Mouse (Mus musculus): Measurements from ENCODE around the gene Fam57a. TPM values are rescaled to one million over a fixed set of nuclear protein-coding genes. Genes with fewer than 3 reads are reported as not detected.

Fam57a gene
- polyA plus RNA-seq (2012; fragmentation: generic; extraction: Trizol), result 21.4 TPM
- long read RNA-seq, experiment 1, transcript Fam57a-201 (5 exons, 2,130 nt), result major isoform, 18 of 21 reads
- long read RNA-seq, experiment 1, partial matches to known transcripts, result 0 of 21 reads
- long read RNA-seq, experiment 1, other reads (novel, unspliced or antisense), result 3 of 21 reads
- long read RNA-seq, experiment 2, transcript Fam57a-201 (5 exons, 2,130 nt), result major isoform, 75 of 86 reads
- long read RNA-seq, experiment 2, partial matches to known transcripts, result 7 of 86 reads
- long read RNA-seq, experiment 2, other reads (novel, unspliced or antisense), result 3 of 86 reads

DNA sequence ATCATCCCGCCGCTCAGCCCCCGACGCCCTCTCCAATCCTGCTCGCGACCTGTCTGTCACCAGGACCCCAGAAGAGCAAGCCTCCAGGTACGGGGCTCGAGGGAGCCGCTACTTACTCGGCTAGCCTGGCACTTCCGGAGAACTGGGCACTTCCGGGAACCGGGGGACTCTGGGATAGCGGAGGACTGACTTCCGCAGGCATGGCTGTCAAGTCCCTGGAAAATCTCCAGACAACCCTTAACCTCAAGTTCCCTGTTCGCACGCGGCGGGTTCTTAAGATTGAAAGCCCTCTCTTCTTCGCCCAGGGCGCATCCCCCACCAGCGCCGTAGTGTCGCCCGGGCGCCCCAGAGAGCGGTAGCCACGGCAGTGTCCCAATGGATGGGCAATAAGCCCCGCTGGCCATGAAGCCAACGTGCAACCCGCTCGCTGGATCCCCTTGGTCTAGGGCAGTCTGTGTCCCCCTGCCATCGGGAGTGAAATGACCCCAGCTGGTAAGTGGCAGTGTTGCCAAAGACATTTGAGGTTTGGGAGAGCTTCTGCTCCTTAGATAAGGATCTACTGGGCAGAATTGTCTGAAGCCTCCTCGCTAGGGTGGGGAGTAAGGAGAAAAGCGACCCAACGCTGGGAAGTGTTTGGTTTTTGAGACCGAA, at the start of gene Fam57a, which contains the start of gene Vps53:
Gene Fam57a, plus strand, starts transcription at position 177 of the 651 bp plus-strand sequence.
Gene Vps53, minus strand, starts transcription at position 153 of the 651 bp plus-strand sequence.
- Histone ChIP-seq H3K79me2 (ENCODE audit: control insufficient read depth, insufficient read depth) (peaks cover 47% of the 10 kb centered on the region), H3K36me3 (ENCODE audit: control insufficient read depth, insufficient read depth) (peaks cover 3% of the 10 kb centered on the region), H3ac (ENCODE audit: control insufficient read depth, insufficient read length, low read depth) (peak within 1 kb of the TSS; percentile 84), H3K79me3 (ENCODE audit: low read depth) (peaks cover 8% of the 10 kb centered on the region), H3K4me3 (ENCODE audit: insufficient read depth, poor library complexity, severe bottlenecking) (peak within 1 kb of the TSS; percentile 95), H3K27me3 (ENCODE audit: control insufficient read depth, insufficient read depth, insufficient read length) (no peaks in the 10 kb centered on the region)
- TF ChIP-seq MAX (IDR thresholded peaks at IDR 0.05) (peak; percentile 84), CEBPB (IDR thresholded peaks at IDR 0.05; ENCODE audit: low read depth) (no peak)

DNA sequence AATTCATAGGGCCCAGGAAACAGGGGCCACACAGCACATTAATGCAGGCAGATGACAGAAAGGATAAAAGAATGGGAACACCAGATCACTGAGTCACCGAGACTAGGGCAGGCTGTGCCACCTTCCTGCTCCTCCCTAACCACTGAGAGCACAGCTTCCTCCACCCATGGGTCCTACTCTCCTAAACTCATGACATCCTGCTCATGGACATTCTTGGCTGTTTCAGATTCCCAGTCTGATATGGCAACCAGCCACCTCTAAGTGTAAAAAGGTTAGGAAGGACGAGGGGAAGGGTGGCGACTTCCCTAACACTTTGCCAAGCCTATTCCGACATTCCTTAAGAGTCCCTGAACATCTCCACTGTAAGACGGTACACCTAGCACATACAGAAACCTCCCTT, 48.6 kb upstream of the Fam57a start:
- Histone ChIP-seq H3K36me3 (ENCODE audit: control insufficient read depth, insufficient read depth) (peaks cover 23% of the 10 kb centered on the region), H3ac (ENCODE audit: control insufficient read depth, insufficient read length, low read depth) (no peak overlapping the region), H3K27me3 (ENCODE audit: control insufficient read depth, insufficient read depth, insufficient read length) (no peaks in the 10 kb centered on the region), H3K4me3 (ENCODE audit: insufficient read depth, poor library complexity, severe bottlenecking) (no peak overlapping the region), H3K79me2 (ENCODE audit: control insufficient read depth, insufficient read depth) (no peaks in the 10 kb centered on the region), H3K79me3 (ENCODE audit: low read depth) (no peaks in the 10 kb centered on the region)
- TF ChIP-seq MYOD1 (IDR thresholded peaks at IDR 0.05; ENCODE audit: control insufficient read depth, insufficient read length, low read depth), result no peak
- TF ChIP-seq CTCF (IDR thresholded peaks at IDR 0.05; ENCODE audit: control insufficient read depth, insufficient read depth, insufficient read length), result no peak
- TF ChIP-seq FOSL1 (IDR thresholded peaks at IDR 0.05; ENCODE audit: insufficient read depth, low read length, poor library complexity, severe bottlenecking), result no peak
- TF ChIP-seq USF1 (IDR thresholded peaks at IDR 0.05; ENCODE audit: low read depth), result no peak
- peak; percentile 54 for TF ChIP-seq MAX (IDR thresholded peaks at IDR 0.05)
- TF ChIP-seq MYOG (IDR thresholded peaks at IDR 0.05; ENCODE audit: control insufficient read depth, extremely low read depth, insufficient read length), result no peak

DNA sequence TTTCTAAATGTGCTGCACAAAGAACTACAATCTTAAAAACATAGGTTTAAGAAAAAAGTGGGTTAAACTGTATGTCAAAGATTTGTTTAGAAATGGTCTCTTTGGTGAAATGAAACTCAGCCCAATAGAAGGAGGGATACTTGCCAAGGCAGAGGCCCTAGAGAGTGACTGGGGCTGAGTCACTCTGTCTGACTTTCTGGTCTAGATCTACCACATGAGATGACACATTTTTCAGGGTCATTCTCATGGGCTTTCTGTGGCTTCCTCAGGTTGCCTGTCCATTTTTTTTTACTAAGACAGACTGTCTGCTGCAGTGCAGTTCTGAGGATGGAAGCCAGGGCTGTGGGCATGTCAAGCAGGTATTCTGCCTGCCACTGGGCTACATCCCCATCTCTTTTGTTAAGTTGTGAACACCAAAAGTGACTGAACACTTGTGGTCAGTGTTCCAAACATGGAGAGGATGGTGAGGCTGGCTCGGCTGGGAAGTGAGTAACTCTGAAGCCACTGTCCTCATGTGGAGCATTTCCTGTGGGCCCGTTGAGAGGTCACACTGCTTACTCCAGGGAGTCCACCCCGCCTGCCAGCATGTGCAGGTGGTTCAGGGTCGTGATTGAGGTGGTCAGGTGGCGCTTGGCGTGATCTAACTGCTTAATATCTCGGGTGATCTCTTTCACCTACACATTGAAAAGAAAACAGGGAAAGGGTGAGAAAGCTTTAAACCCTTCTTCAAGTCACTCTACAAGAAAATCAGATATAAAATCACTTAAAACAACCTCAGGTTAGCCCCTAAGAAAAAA, 43.6 kb upstream of the Fam57a start:
- no peaks in the 10 kb centered on the region for H3K27me3 ChIP-seq (ENCODE audit: control insufficient read depth, insufficient read depth, insufficient read length)
- no peak for TF ChIP-seq MYOG (IDR thresholded peaks at IDR 0.05; ENCODE audit: control insufficient read depth, extremely low read depth, insufficient read length)
- no peak for TF ChIP-seq CEBPB (IDR thresholded peaks at IDR 0.05; ENCODE audit: low read depth)
- peak; percentile 27 for TF ChIP-seq USF1 (IDR thresholded peaks at IDR 0.05; ENCODE audit: low read depth)
- TF ChIP-seq MYOD1 (IDR thresholded peaks at IDR 0.05; ENCODE audit: control insufficient read depth, insufficient read length, low read depth), result peak; percentile 92
- no peak for TF ChIP-seq CTCF (IDR thresholded peaks at IDR 0.05; ENCODE audit: control insufficient read depth, insufficient read depth, insufficient read length)
- peak; percentile 73 for TF ChIP-seq FOSL1 (IDR thresholded peaks at IDR 0.05; ENCODE audit: insufficient read depth, low read length, poor library complexity, severe bottlenecking)
- TF ChIP-seq MAX (IDR thresholded peaks at IDR 0.05), result peak; percentile 39
- H3K79me2 ChIP-seq (ENCODE audit: control insufficient read depth, insufficient read depth), result no peaks in the 10 kb centered on the region
- H3K79me3 ChIP-seq (ENCODE audit: low read depth), result no peaks in the 10 kb centered on the region
- H3K4me3 ChIP-seq (ENCODE audit: insufficient read depth, poor library complexity, severe bottlenecking), result no peak overlapping the region
- H3ac ChIP-seq (ENCODE audit: control insufficient read depth, insufficient read length, low read depth), result no peak overlapping the region
- peaks cover 17% of the 10 kb centered on the region for H3K36me3 ChIP-seq (ENCODE audit: control insufficient read depth, insufficient read depth)

DNA sequence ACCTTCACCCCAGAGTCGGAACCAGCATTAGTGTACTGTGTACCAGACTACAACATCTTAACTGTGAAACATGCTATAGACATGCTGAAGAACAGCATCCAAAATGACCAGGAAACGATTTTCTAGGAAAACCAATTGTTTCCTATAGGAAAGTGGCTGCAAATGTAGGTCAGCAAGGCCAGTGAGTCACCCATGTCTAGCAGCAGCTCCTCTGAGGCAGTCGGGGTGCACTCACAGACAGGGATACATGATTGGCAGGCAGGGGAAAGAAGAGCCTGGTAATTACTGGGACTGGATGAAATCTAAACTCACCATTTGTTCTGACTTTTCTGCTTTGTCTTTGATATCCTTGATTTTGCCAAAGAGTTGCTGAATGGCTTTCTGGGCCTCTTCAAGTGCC, 41.5 kb upstream of the Fam57a start:
- H3K27me3 ChIP-seq (ENCODE audit: control insufficient read depth, insufficient read depth, insufficient read length), result no peaks in the 10 kb centered on the region
- H3ac ChIP-seq (ENCODE audit: control insufficient read depth, insufficient read length, low read depth), result no peak overlapping the region
- H3K36me3 ChIP-seq (ENCODE audit: control insufficient read depth, insufficient read depth), result peaks cover 17% of the 10 kb centered on the region
- no peak overlapping the region for H3K4me3 ChIP-seq (ENCODE audit: insufficient read depth, poor library complexity, severe bottlenecking)
- TF ChIP-seq MYOD1 (IDR thresholded peaks at IDR 0.05; ENCODE audit: control insufficient read depth, insufficient read length, low read depth), result no peak
- no peak for TF ChIP-seq FOSL1 (IDR thresholded peaks at IDR 0.05; ENCODE audit: insufficient read depth, low read length, poor library complexity, severe bottlenecking)
- TF ChIP-seq CEBPB (IDR thresholded peaks at IDR 0.05; ENCODE audit: low read depth), result no peak
- no peak for TF ChIP-seq CTCF (IDR thresholded peaks at IDR 0.05; ENCODE audit: control insufficient read depth, insufficient read depth, insufficient read length)
- TF ChIP-seq MAX (IDR thresholded peaks at IDR 0.05), result no peak
- no peak for TF ChIP-seq MYOG (IDR thresholded peaks at IDR 0.05; ENCODE audit: control insufficient read depth, extremely low read depth, insufficient read length)
- no peak for TF ChIP-seq USF1 (IDR thresholded peaks at IDR 0.05; ENCODE audit: low read depth)
- H3K79me2 ChIP-seq (ENCODE audit: control insufficient read depth, insufficient read depth), result no peaks in the 10 kb centered on the region
- no peaks in the 10 kb centered on the region for H3K79me3 ChIP-seq (ENCODE audit: low read depth)

DNA sequence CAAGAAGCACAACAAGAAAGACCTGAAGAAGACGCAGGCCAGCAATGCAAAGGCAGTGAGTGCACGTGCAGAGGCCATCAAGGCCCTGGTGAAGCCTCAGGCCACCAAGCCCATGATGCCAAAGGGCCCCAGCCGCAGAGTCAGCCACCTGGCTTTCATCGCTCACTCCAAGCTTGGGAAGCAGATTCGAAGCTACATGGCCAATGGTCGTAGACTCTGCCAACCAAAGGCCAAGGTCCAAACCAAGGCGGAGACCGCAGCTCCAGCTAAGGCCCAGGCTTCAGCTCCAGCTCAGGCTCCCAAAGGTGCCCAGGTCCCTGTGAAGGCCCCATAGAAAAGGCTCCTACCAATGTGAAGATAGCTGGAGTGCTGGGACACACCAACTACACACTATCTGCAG, 35.1 kb upstream of the Fam57a start:
- TF ChIP-seq USF1 (IDR thresholded peaks at IDR 0.05; ENCODE audit: low read depth), result no peak
- no peak for TF ChIP-seq CTCF (IDR thresholded peaks at IDR 0.05; ENCODE audit: control insufficient read depth, insufficient read depth, insufficient read length)
- TF ChIP-seq CEBPB (IDR thresholded peaks at IDR 0.05; ENCODE audit: low read depth), result no peak
- TF ChIP-seq MYOD1 (IDR thresholded peaks at IDR 0.05; ENCODE audit: control insufficient read depth, insufficient read length, low read depth), result no peak
- TF ChIP-seq MAX (IDR thresholded peaks at IDR 0.05), result no peak
- TF ChIP-seq FOSL1 (IDR thresholded peaks at IDR 0.05; ENCODE audit: insufficient read depth, low read length, poor library complexity, severe bottlenecking), result no peak
- TF ChIP-seq MYOG (IDR thresholded peaks at IDR 0.05; ENCODE audit: control insufficient read depth, extremely low read depth, insufficient read length), result no peak
- H3K79me2 ChIP-seq (ENCODE audit: control insufficient read depth, insufficient read depth), result no peaks in the 10 kb centered on the region
- no peak overlapping the region for H3ac ChIP-seq (ENCODE audit: control insufficient read depth, insufficient read length, low read depth)
- no peaks in the 10 kb centered on the region for H3K79me3 ChIP-seq (ENCODE audit: low read depth)
- H3K27me3 ChIP-seq (ENCODE audit: control insufficient read depth, insufficient read depth, insufficient read length), result no peaks in the 10 kb centered on the region
- peaks cover 1% of the 10 kb centered on the region for H3K36me3 ChIP-seq (ENCODE audit: control insufficient read depth, insufficient read depth)
- no peak overlapping the region for H3K4me3 ChIP-seq (ENCODE audit: insufficient read depth, poor library complexity, severe bottlenecking)
